Mouse (Mus musculus) spleen, postnatal 14 days (tissue): ENCODE measurements around the gene Sprr2h.

ENCODE experiments used
- DNase-seq, 2 experiments: peaks; one replicate each; pipeline ENCODE4 v3.0.0; 2021 to 2022; ENCODE audit warnings: low spot score in 2 of 2

Gene Sprr2h

DNA sequence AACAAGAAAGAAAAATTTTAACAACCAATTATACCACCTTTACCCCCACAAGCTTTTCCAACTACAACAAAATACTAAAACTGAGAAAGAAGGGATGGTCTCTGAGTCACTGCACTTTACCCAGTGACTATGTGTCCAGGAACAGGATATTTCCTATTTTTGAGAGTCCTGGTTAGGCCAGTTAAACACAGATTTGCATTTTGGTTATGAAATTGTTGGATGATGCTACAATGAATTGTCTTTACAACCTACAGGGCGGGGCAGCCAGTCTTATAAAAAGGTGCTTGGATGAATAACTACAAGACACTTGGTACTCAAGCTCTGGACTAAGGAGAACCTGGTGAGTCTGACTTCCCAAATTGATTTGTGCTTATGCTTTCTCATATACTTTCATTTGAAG, at the start of gene Sprr2h:
TSS of gene Sprr2h (plus strand) at position 301 of the 400 bp plus-strand sequence.
- no peak for DNase-seq

DNA sequence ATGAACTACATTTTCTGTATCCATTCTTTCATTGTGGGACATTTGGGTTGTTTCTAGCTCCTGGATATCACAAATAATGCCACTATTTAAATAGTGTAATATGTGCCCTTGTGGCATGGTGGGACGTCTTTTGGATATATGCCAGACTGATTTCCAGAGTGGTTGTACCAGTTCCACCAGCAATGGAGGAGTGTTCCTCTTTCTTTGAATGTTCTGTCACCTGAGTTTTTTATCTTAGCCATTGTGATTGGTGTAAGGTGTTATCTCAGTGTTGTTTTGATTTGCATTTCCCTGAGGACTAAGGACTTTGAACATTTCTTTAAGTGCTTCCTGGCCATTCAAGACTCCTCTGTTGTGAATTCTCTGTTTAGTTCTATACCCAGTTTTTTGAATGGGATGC, 49.2 kb upstream of the Sprr2h start:
- no peak for DNase-seq

DNA sequence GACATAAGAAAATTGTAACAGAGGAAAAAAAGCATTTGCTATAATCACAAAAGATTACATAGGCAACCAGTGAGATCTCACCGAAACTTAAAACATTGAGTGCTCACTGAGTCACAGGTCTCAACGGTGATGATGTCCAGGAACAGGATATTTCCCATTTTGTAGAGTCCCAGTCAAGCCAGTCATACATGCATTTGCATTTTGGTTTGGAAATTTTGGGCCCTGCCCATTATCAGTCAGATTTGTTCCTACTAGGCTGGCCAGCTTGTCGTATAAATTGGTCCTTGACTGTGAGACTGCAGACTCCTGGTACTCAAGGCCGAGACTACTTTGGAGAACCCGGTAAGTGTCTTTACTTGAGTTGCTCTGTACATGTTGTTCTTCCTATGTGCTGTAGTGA, 46.6 kb upstream of the Sprr2h start, which contains the start of gene Sprr2d:
TSS of gene Sprr2d (plus strand) at position 301 of the 400 bp plus-strand sequence.
- no peak for DNase-seq

DNA sequence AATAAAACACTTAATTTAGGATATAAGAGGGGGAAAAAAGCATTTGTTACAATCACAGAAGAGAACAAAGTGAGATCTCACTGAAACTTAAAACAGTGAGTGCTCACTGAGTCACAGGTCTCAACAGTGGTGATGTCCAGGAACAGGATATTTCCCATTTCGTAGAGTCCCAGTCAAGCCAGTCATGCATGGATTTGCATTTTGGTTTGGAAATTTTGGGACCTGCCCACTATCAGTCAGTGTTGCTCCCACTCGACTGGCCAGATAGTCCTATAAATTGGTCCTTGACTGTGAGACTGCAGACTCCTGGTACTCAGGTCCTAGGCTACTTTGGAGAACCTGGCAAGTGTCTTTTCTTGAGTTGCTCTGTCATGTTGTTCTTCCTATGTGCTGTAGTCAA, 33.6 kb upstream of the Sprr2h start, which contains the start of gene Sprr2e:
TSS of gene Sprr2e (plus strand) at position 301 of the 400 bp plus-strand sequence.
- DNase-seq: no peak

DNA sequence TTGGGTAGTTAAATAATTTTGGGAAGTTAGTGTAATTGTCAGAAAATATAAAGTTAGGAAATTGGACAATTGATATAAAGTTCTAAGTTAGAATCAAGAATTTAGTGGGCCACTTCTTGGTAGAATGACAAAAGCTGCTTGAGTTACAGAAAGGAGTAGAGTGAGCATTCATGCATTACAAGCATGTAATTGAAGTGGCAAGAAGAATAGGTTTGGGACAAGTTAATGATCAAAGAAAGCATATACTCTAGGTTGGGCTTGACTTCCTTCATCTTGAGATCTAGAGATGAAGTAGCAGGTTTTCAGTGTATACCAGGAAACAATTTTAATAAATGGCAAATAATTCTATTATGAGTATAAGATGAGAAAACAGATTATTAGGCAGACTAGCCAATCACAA, 23.9 kb upstream of the Sprr2h start:
- no peak for DNase-seq

DNA sequence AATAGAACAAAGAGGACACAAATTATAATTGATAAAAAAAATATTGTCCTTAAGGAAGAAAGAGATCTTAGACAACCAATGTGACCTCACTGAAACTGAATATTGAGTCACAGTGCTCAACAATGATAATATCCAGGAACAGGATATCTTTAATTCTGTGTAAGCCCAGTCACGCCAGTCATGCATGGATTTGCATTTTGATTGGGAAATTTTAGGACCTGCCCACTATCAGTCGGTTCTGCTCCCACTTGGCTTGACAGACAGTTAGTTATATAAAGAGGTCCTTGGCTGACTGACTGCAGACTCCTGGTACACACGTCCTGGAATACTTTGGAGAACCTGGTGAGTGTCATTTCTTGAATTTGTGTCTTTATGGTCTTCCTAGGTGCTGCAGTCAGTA, 20.6 kb upstream of the Sprr2h start, which contains the start of gene Sprr2f:
TSS of gene Sprr2f (plus strand) at position 301 of the 400 bp plus-strand sequence.
- DNase-seq: no peak

DNA sequence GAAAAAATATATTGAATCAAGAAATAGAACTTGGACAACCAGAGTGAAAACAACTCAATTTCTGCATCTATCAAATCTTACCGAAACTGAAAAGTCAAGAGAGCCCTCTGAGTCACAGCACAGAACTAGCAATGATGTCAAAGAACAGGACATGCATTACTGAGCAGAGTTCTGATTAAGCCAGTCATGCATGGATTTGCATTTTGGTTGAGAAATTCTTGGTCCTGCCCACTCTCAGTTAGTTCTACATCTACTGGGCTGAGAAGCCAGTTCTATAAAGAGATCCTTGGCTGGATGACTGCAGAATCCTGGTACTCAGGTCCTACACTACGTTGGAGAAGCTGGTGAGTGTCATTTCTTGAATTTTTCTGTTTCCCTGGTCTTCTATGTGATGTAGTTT, 11.9 kb upstream of the Sprr2h start:
- no peak for DNase-seq

DNA sequence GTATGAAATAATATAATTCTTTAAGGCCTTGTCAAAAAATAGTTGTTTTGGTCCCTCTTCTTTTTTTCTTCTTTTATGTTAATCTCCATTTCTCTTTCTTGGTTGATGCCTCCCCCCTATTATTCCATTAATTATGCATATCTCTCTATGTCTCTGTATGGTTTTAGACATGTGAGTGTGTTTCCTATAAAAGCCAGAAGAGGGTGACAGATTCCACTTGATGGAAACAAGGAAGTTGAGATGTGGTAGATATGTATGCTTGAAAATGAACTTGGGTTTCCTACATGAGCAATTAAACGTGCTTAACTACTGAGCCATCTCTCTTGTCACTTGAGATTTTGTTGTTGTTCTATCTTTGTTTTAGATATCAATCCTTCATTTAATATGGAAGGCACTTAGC, 8.8 kb downstream of the Sprr2h start:
- no peak for DNase-seq

DNA sequence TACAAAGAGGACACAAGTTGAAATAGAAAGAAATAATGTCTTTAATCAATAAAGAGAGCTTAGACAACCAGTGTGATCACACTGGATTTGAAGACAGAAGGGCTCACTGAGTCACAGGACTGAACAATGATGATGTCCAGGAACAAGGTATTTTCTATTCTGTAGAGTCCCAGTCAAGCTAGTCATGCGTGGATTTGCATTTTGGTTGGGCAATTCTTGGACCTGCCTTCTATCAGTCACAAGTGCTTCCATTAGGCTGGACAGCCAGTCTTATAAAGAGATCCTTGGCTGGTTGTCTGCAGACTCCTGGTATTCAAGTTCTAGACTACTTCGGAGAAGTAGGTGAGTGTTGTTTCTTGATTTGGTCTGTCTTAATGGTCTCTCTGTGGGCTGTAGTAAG, 22.2 kb downstream of the Sprr2h start, which contains the start of gene Sprr2i:
TSS of gene Sprr2i (plus strand) at position 301 of the 400 bp plus-strand sequence.
- DNase-seq: no peak

DNA sequence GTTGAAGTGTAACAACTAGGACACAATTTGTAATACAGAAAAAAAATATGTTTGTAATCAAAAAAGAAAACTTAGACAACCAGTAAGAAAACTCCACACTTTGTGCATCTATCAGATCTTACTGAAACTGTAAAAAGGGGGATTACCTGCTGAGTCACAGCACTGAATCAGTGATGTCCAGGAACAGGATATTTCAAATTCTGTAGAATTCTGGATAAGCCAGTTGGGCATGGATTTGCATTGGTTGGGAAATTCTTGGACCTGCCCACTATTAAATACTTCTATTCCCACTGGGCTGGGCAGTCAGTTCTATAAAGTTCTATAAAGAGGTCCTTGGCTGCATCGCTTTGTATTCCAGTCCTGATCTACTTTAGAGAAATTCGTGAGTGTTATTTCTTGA, 32.3 kb downstream of the Sprr2h start, which contains the start of gene Sprr2j-ps:
TSS of gene Sprr2j-ps (plus strand) at position 301 of the 400 bp plus-strand sequence.
- no peak for DNase-seq

DNA sequence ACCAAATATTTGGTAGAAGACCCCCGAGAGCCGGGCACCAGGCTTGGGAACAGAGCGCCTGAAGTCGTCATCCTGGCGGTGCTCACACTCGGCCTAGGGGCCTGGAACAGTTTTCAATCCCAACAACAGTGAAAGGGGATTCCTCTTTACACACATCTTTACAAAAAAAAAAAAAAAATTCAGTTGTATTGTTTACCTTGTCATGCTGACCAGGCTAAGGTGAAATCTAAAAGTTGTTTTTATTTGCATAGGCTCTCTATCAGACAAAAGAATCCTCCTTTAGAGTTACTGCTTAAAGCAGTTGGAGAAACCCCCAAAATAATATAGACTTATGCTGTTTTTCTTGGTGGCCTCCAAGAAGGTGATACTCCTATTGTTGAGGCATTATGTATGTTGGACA, 43.8 kb downstream of the Sprr2h start, which contains the start of gene Gm9774:
TSS of gene Gm9774 (minus strand) at position 101 of the 400 bp plus-strand sequence.
- DNase-seq: no peak

DNA sequence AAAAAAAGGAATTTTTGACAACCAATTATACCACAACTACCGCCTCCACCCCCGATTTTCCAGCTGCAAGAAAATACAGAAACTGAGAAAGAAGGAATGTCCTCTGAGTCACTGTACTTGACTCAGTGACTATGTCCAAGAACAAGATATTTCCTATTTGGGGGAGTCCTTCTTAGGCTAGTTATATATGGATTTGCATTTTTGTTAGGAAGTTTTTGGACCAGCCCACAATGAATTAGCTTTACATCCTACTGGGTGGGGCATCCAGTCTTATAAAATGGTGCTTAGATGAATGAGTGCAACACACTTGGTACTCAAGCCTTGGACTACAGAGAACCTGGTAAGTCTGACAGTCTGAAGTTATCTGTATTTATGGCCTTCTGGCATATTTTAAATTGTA, 46.8 kb downstream of the Sprr2h start, which contains the start of gene Sprr2k:
TSS of gene Sprr2k (plus strand) at position 301 of the 400 bp plus-strand sequence.
- no peak for DNase-seq
